Mouse (Mus musculus): ENCODE measurements around the gene Mylk2.

GRCm38 (mm10) chr2:152924128-152924527 is 13.0 kb downstream of the Mylk2 start:
- TF ChIP-seq CTCF (IDR thresholded peaks at IDR 0.05; ENCODE audit: borderline replicate concordance, insufficient read depth, low read depth, low read length) = no peak
- TF ChIP-seq POLR2A (IDR thresholded peaks at IDR 0.05; ENCODE audit: borderline replicate concordance, insufficient read depth, low read length) = no peak

All from cerebellum, adult 2 months (tissue).